Mouse (Mus musculus) heart, adult 2 months (tissue): ENCODE results near the gene Nlk.

Experiments used
- CTCF ChIP-seq: fragments of 200-600 bp; IDR thresholded peaks from 2 replicates; pipeline ENCODE4 v1.8.1; 2022; ENCODE audit warnings: antibody characterized with exemption, mild to moderate bottlenecking, moderate library complexity
- EP300 ChIP-seq: fragments of 200-500 bp; IDR thresholded peaks from 2 replicates; pipeline ENCODE4 v1.6.1; 2011; ENCODE audit warnings: low read depth, low read length, control low read depth; ENCODE audit not compliant: insufficient read depth
- POLR2A ChIP-seq: fragments of 200-500 bp; IDR thresholded peaks from 2 replicates; pipeline ENCODE4 v1.6.1; 2011; ENCODE audit warnings: mild to moderate bottlenecking, low read depth, low read length, control low read depth; ENCODE audit not compliant: insufficient read depth

DNA sequence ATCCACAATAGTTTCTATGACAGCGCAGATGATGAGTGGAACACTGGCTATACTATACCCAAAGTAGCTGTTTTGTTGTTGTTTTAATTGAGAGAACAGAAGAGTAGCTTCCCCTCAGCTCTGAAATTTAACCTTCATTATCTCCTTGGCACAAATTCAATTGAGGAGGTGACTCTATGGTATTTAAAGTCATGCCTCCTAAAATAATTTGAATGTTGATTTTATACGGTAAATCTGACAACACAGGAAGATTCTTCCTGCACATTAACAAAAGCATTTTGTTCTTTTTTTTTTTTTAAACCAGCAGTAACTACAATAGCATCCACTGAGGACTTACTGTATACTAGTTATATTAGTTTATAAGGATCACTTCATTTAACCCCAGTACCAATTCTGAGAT is 6.0 kb downstream of the Nlk start:
- no peak for TF ChIP-seq CTCF
- TF ChIP-seq EP300 = no peak
- no peak for TF ChIP-seq POLR2A
